Mouse (Mus musculus): ENCODE data around the gene Usp21.

DNA sequence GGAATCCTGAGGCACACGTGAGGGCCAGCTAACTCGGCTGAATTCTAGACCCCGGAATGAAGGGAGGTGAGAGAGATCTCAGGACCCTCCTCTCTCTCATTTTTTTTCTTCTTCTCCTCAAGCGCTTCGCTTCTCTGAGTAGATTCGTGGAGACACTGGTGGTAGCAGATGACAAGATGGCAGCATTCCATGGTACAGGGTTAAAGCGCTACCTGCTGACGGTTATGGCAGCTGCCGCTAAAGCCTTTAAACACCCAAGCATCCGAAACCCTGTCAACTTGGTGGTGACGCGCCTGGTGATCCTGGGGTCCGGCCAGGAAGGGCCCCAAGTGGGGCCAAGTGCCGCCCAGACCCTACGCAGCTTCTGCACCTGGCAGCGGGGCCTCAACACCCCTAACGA lies 35.4 kb downstream of the Usp21 start:
- no peak for TF ChIP-seq TCF12 (IDR thresholded peaks at IDR 0.05; ENCODE audit: insufficient read depth, poor library complexity, severe bottlenecking)
- no peak for TF ChIP-seq POLR2A (IDR thresholded peaks at IDR 0.05; ENCODE audit: insufficient read length, low read depth)
- no peak for TF ChIP-seq USF1 (IDR thresholded peaks at IDR 0.05; ENCODE audit: low read depth)
- no peak for TF ChIP-seq POLR2AphosphoS2 (IDR thresholded peaks at IDR 0.05; ENCODE audit: insufficient read length, low read depth)

Data from myocyte (in vitro differentiated cells).